Mouse (Mus musculus): Measurements from ENCODE around the gene Nipsnap2. TPM values are rescaled to one million over a fixed set of nuclear protein-coding genes. Genes with fewer than 3 reads are reported as not detected.
"Not testable (repeated sequence)": the region's sequence is repeated elsewhere in the genome, so short reads cannot be mapped to it uniquely, and the experiment has no call there.

Nipsnap2 gene
- polyA plus RNA-seq, 1 experiment, result 16.3 TPM

- no peak overlapping the region for H3K27ac ChIP-seq (ENCODE audit: insufficient read depth, low read length)
- no peak for TF ChIP-seq POLR2A (IDR thresholded peaks at IDR 0.05; ENCODE audit: low read depth, low read length)
- TF ChIP-seq CTCF (IDR thresholded peaks at IDR 0.05; ENCODE audit: extremely low read depth, insufficient read depth, insufficient read length, insufficient replicate concordance), result no peak
- no peaks in the 10 kb centered on the region for H3K27me3 ChIP-seq (ENCODE audit: control insufficient read depth, insufficient read depth, low read length)
- H3K36me3 ChIP-seq (ENCODE audit: control insufficient read depth, insufficient read depth, low read length), result peaks cover 8% of the 10 kb centered on the region
- no peak overlapping the region for H3K4me3 ChIP-seq (ENCODE audit: extremely low read depth, insufficient read depth, insufficient read length)
- no peaks in the 10 kb centered on the region for H3K4me1 ChIP-seq (ENCODE audit: control insufficient read depth, insufficient read depth, insufficient read length)
- WGBS, result 94% methylated on average over 13 of the region's 13 CpGs
- no peak for DNase-seq (ENCODE audit: low read depth in 1 of 2, low spot score in 2 of 2)
Observed at GRCm38 (mm10) chr5:129759929-129760480, 35.1 kb downstream of the Nipsnap2 start.

DNA sequence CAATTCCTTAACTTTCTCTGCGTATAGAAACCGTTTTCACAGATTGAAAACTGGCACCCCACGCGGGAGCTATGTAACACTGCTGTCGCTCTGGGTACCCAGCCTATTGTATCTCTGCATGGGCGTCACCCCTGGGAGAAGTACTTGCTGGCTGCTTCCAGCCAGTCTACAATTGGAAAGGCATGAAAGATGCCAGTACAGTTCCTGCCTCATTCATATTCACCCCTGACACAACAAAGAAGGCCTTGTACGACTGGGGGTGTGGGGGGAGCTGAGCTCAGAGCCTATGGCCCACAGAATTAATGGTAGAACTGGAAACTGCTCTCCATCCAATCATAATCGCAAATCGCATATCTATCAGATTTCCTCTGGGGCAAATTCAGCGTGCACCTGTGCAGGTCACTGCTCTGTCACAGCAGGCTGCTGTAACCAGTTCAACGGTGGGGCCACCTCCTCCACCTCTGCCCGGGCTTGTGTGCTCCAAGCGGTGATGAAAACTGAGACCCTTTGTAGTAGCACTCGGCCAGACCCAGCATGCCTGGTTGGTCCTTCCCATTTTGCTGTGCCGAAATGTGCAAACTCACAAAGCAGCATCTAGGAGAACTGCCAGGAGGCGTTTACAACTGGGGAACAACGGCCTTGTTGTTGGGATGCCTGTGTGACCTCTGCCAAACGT lies 37.1 kb downstream of the Nipsnap2 start:
- Histone ChIP-seq H3K27me3 (ENCODE audit: control insufficient read depth, insufficient read depth, low read length) (no peaks in the 10 kb centered on the region), H3K4me1 (ENCODE audit: control insufficient read depth, insufficient read depth, insufficient read length) (no peaks in the 10 kb centered on the region), H3K4me3 (ENCODE audit: extremely low read depth, insufficient read depth, insufficient read length) (no peak overlapping the region), H3K27ac (ENCODE audit: insufficient read depth, low read length) (no peak overlapping the region), H3K36me3 (ENCODE audit: control insufficient read depth, insufficient read depth, low read length) (peaks cover 6% of the 10 kb centered on the region)
- TF ChIP-seq CTCF (IDR thresholded peaks at IDR 0.05; ENCODE audit: extremely low read depth, insufficient read depth, insufficient read length, insufficient replicate concordance) (no peak), POLR2A (IDR thresholded peaks at IDR 0.05; ENCODE audit: low read depth, low read length) (no peak)
- DNase-seq (ENCODE audit: low read depth in 1 of 2, low spot score in 2 of 2), result no peak
- 93% methylated on average over 18 of the region's 18 CpGs for WGBS

GRCm38 (mm10) chr5:129770443-129771355 lies 45.8 kb downstream of the Nipsnap2 start:
- Histone ChIP-seq H3K27ac (ENCODE audit: insufficient read depth, low read length) (no peak overlapping the region), H3K36me3 (ENCODE audit: control insufficient read depth, insufficient read depth, low read length) (peaks cover 7% of the 10 kb centered on the region), H3K27me3 (ENCODE audit: control insufficient read depth, insufficient read depth, low read length) (no peaks in the 10 kb centered on the region), H3K4me3 (ENCODE audit: extremely low read depth, insufficient read depth, insufficient read length) (no peak overlapping the region), H3K4me1 (ENCODE audit: control insufficient read depth, insufficient read depth, insufficient read length) (no peaks in the 10 kb centered on the region)
- TF ChIP-seq POLR2A (IDR thresholded peaks at IDR 0.05; ENCODE audit: low read depth, low read length), result no peak
- TF ChIP-seq CTCF (IDR thresholded peaks at IDR 0.05; ENCODE audit: extremely low read depth, insufficient read depth, insufficient read length, insufficient replicate concordance), result no peak
- DNase-seq (ENCODE audit: low read depth in 1 of 2, low spot score in 2 of 2), result no peak
- WGBS, result 90% methylated on average over 23 of the region's 23 CpGs

DNA sequence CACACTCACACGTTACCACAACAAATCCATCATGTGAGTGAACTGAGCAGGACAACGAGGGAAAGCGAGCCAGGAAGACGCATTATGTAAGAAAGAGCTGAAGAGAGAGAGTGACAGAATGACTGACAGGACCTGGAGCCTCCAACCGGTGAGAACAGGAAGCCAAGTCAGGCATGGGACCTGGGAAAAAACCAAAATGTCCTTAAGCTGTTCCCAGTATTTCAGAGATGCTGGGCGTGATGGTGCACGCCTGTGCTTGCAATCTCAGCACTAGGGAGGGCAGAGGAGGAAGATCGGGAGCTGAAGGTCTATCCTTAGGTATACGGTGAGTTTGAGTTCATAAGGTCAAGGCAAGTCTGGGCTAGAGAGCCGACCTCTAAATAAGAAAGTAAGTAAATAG lies 47.6 kb downstream of the Nipsnap2 start:
- Histone ChIP-seq H3K27me3 (ENCODE audit: control insufficient read depth, insufficient read depth, low read length) (no peaks in the 10 kb centered on the region), H3K4me1 (ENCODE audit: control insufficient read depth, insufficient read depth, insufficient read length) (no peaks in the 10 kb centered on the region), H3K4me3 (ENCODE audit: extremely low read depth, insufficient read depth, insufficient read length) (no peak overlapping the region), H3K36me3 (ENCODE audit: control insufficient read depth, insufficient read depth, low read length) (peaks cover 6% of the 10 kb centered on the region), H3K27ac (ENCODE audit: insufficient read depth, low read length) (no peak overlapping the region)
- TF ChIP-seq POLR2A (IDR thresholded peaks at IDR 0.05; ENCODE audit: low read depth, low read length), result no peak
- DNase-seq (ENCODE audit: low read depth in 1 of 2, low spot score in 2 of 2), result no peak
- 88% methylated on average over 10 of the region's 10 CpGs for WGBS

DNA sequence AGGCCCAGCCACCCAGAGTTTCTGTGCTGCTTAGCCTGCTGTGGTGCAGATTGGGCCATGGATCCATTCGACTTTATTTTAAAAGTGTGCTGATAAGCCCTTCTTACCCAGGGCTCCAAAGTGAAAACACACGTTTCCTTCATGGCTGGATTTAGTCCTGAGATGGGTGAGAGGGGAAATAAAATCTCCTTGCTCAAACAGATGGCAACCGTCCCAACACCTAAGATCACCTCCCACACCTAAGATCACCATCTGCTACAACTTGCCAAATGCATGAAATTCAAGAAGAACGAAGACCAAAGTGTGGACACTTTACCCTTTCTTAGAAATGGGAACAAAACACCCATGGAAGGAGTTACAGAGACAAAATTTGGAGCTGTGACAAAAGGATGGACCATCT lies 48.5 kb downstream of the Nipsnap2 start:
- 90% methylated on average over 4 of the region's 4 CpGs for WGBS
- not testable (repeated sequence) for DNase-seq (ENCODE audit: low read depth in 1 of 2, low spot score in 2 of 2); H3K27me3 ChIP-seq (ENCODE audit: control insufficient read depth, insufficient read depth, low read length); H3K27ac ChIP-seq (ENCODE audit: insufficient read depth, low read length); H3K4me3 ChIP-seq (ENCODE audit: extremely low read depth, insufficient read depth, insufficient read length); H3K36me3 ChIP-seq (ENCODE audit: control insufficient read depth, insufficient read depth, low read length); H3K4me1 ChIP-seq (ENCODE audit: control insufficient read depth, insufficient read depth, insufficient read length)

DNA sequence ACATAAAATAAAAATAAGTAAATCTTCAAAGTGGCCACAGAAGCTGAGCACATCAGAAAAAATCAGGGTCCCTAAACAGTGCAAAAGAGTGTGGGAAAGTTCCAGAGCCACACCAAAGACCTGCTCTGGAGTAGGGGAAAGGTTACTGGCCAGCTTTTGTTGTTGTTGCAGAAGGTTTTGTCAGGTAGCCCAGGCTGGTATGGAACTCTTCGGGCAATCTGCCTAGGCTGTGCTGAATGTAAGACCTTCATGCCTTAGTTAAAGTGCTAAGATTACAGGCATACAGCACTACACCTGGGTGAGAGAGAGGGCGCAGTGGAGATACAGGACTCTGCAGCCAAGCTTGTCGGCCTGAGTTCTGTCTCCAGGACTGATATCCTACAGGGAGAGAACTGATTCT lies 49.8 kb downstream of the Nipsnap2 start:
- Histone ChIP-seq H3K36me3 (ENCODE audit: control insufficient read depth, insufficient read depth, low read length) (no peaks in the 10 kb centered on the region; the same call in 1 of the 2 replicates), H3K4me3 (ENCODE audit: extremely low read depth, insufficient read depth, insufficient read length) (no peak overlapping the region), H3K27ac (ENCODE audit: insufficient read depth, low read length) (no peak overlapping the region), H3K4me1 (ENCODE audit: control insufficient read depth, insufficient read depth, insufficient read length) (no peaks in the 10 kb centered on the region), H3K27me3 (ENCODE audit: control insufficient read depth, insufficient read depth, low read length) (no peaks in the 10 kb centered on the region)
- TF ChIP-seq CTCF (IDR thresholded peaks at IDR 0.05; ENCODE audit: extremely low read depth, insufficient read depth, insufficient read length, insufficient replicate concordance) (no peak), POLR2A (IDR thresholded peaks at IDR 0.05; ENCODE audit: low read depth, low read length) (no peak)
- WGBS, result 99% methylated on average over 3 of the region's 3 CpGs
- DNase-seq (ENCODE audit: low read depth in 1 of 2, low spot score in 2 of 2), result no peak
